Mouse (Mus musculus): Measurements from ENCODE around the gene Phkg2. TPM values are rescaled to one million over a fixed set of nuclear protein-coding genes. Genes with fewer than 3 reads are reported as not detected.

Gene Phkg2
- total RNA-seq, 1 experiment from 2014 or later: 75.1 TPM

Other genes with a start within 250 kb of the Phkg2 start
- gene Zfp768, start 227.8 kb upstream of the Phkg2 start, total RNA-seq (2017): 1.8 to 3.4 TPM (median 2.9 TPM) in 3 replicates
- gene Zfp747, start 197.3 kb upstream of the Phkg2 start, total RNA-seq (2017): 5.8 to 16.3 TPM (median 10.1 TPM) in 3 replicates
- gene 9130019O22Rik, start 186.2 kb upstream of the Phkg2 start, total RNA-seq (2017): 0.95 to 4.5 TPM (median 2.6 TPM) in 3 replicates
- 2.1 to 2.3 TPM (median 2.2 TPM) in 3 replicates for gene E430018J23Rik, start 179.7 kb upstream of the Phkg2 start, total RNA-seq (2017)
- 7.7 to 12.5 TPM (median 10.0 TPM) in 3 replicates for gene Zfp764, start 166.5 kb upstream of the Phkg2 start, total RNA-seq (2017)
- gene Zfp688, start 151.3 kb upstream of the Phkg2 start, total RNA-seq (2017): 12.4 to 15.5 TPM (median 13.3 TPM) in 3 replicates
- gene Zfp689, start 124.2 kb upstream of the Phkg2 start, total RNA-seq (2017): 1.4 to 2.8 TPM (median 1.9 TPM) in 3 replicates
- gene Prr14, start 113.7 kb upstream of the Phkg2 start, total RNA-seq (2017): 63.5 to 76.8 TPM (median 69.4 TPM) in 3 replicates
- 27.9 to 55.8 TPM (median 33.5 TPM) in 3 replicates for gene Fbrs, start 94.1 kb upstream of the Phkg2 start, total RNA-seq (2017)
- 12.3 to 47.6 TPM (median 26.1 TPM) in 3 replicates for gene Srcap, start 61.4 kb upstream of the Phkg2 start, total RNA-seq (2017)
- 2.3 to 18.1 TPM (median 5.0 TPM) in 3 replicates for gene Gm42715, start 53.8 kb upstream of the Phkg2 start, total RNA-seq (2017)
- 4.3 to 14.7 TPM (median 5.7 TPM) in 3 replicates for gene Tmem265, start 11.9 kb upstream of the Phkg2 start, total RNA-seq (2017)
- gene Ccdc189, start 15.3 kb downstream of the Phkg2 start, total RNA-seq (2017): 1.1 to 2.8 TPM (median 2.6 TPM) in 3 replicates
- gene Rnf40, start 15.4 kb downstream of the Phkg2 start, total RNA-seq (2017): 67.4 to 77.5 TPM (median 69.4 TPM) in 3 replicates
- gene Zfp629, start 42.5 kb downstream of the Phkg2 start, total RNA-seq (2017): 1.7 to 7.4 TPM (median 2.3 TPM) in 3 replicates
- gene Bcl7c, start 135.6 kb downstream of the Phkg2 start, total RNA-seq (2017): 22.5 to 27.9 TPM (median 23.5 TPM) in 3 replicates
- not detected in 3 replicates for gene Ctf1, start 139.4 kb downstream of the Phkg2 start, total RNA-seq (2017)
- gene Ctf2, start 158.8 kb downstream of the Phkg2 start, total RNA-seq (2017): 0.64 to 0.76 TPM in 2 of 3 replicates, not detected in the other
- 2.1 to 8.5 TPM (median 3.1 TPM) in 3 replicates for gene Fbxl19, start 171.2 kb downstream of the Phkg2 start, total RNA-seq (2017)
- 31.9 to 44.5 TPM (median 35.2 TPM) in 3 replicates for gene Orai3, start 196.5 kb downstream of the Phkg2 start, total RNA-seq (2017)
- 5.2 to 14.9 TPM (median 7.7 TPM) in 3 replicates for gene Setd1a, start 203.3 kb downstream of the Phkg2 start, total RNA-seq (2017)
- gene Gm49388, start 212.3 kb downstream of the Phkg2 start, total RNA-seq (2017): 0.87 to 3.2 TPM (median 2.2 TPM) in 3 replicates
- gene Hsd3b7, start 227.3 kb downstream of the Phkg2 start, total RNA-seq (2017): 8.6 to 11.1 TPM (median 9.4 TPM) in 3 replicates